Mouse (Mus musculus) heart, adult 2 months (tissue): ENCODE results near the gene Ptn.
"Not testable (repeated sequence)": the region's sequence is repeated elsewhere in the genome, so short reads cannot be mapped to it uniquely, and the experiment has no call there.

Source experiments
- CTCF ChIP-seq: fragments of 200-600 bp; IDR thresholded peaks from 2 replicates; pipeline ENCODE4 v1.8.1; 2022; ENCODE audit warnings: antibody characterized with exemption, mild to moderate bottlenecking, moderate library complexity
- POLR2A ChIP-seq: fragments of 200-500 bp; IDR thresholded peaks from 2 replicates; pipeline ENCODE4 v1.6.1; 2011; ENCODE audit warnings: mild to moderate bottlenecking, low read depth, low read length, control low read depth; ENCODE audit not compliant: insufficient read depth

DNA sequence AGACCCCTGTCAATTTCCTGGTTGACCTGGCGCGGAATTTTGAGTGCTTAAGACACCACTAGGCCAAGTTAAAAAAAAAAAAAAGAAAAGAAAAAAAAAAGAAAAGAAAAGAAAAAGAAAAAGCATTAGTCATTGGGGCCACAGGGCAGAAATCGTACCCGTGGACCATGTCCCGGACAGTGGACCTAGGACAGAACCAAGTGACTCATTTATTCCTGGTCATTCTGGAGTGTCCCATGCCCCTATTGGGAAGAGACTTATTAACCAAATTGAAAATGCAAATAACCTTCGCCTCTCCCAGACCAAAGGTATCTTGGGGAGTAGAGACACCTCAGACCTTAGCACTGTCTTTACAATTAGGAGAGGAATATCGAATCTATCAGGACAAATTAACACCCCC is 80.2 kb downstream of the Ptn start:
- not testable (repeated sequence) for TF ChIP-seq POLR2A, CTCF
